Mouse (Mus musculus) retina, postnatal 7 days (tissue): Measurements from ENCODE around the gene Oas1h.
A peak's percentile ranks its signal among the peaks of the same experiment; 100 is the strongest.
"Not testable (repeated sequence)": the region's sequence is repeated elsewhere in the genome, so short reads cannot be mapped to it uniquely, and the experiment has no call there.

ENCODE experiments used
- DNase-seq: peaks from one replicate; pipeline ENCODE4 v3.0.0-alpha.2; 2012; ENCODE audit warnings: low read depth, low spot score

The Oas1h gene

GRCm38 (mm10) chr5:120861121-120861520, at the start of gene Oas1h:
Gene Oas1h, plus strand, starts transcription at chr5:120861421.
- no peak for DNase-seq

- peak; percentile 51 for DNase-seq
These were observed 49.0 kb upstream of the Oas1h start, which contains the start of gene Oas1c for GRCm38 (mm10) chr5:120811951-120812819. Gene Oas1c, minus strand, starts transcription at chr5:120812514.

- no peak for DNase-seq
These were observed 48.2 kb upstream of the Oas1h start for GRCm38 (mm10) chr5:120813023-120813422.

- no peak for DNase-seq
These were observed 45.3 kb upstream of the Oas1h start for GRCm38 (mm10) chr5:120815949-120816348.

- DNase-seq = no peak
These were observed 42.2 kb upstream of the Oas1h start for GRCm38 (mm10) chr5:120818999-120819398.

GRCm38 (mm10) chr5:120831031-120831430, 30.2 kb upstream of the Oas1h start:
- DNase-seq = no peak

GRCm38 (mm10) chr5:120833335-120834280, 27.6 kb upstream of the Oas1h start:
- DNase-seq = no peak

GRCm38 (mm10) chr5:120836731-120837585, 24.3 kb upstream of the Oas1h start:
- peak; percentile 41 for DNase-seq

GRCm38 (mm10) chr5:120844713-120845112, 16.5 kb upstream of the Oas1h start:
- no peak for DNase-seq

- DNase-seq = no peak
These were observed 14.2 kb upstream of the Oas1h start, which contains the start of gene Oas1f for GRCm38 (mm10) chr5:120847067-120847466. Gene Oas1f, plus strand, starts transcription at chr5:120847367.

GRCm38 (mm10) chr5:120849601-120850136, 11.6 kb upstream of the Oas1h start:
- peak; percentile 40 for DNase-seq

- DNase-seq = no peak
These were observed 2.0 kb upstream of the Oas1h start for GRCm38 (mm10) chr5:120859241-120859640.

- DNase-seq = peak; percentile 5
These were observed 4.2 kb downstream of the Oas1h start for GRCm38 (mm10) chr5:120865336-120865860.

GRCm38 (mm10) chr5:120869436-120870015, 8.3 kb downstream of the Oas1h start:
- no peak for DNase-seq

GRCm38 (mm10) chr5:120870081-120870480, 8.9 kb downstream of the Oas1h start:
- no peak for DNase-seq

- DNase-seq = no peak
These were observed 9.6 kb downstream of the Oas1h start for GRCm38 (mm10) chr5:120870782-120871181.

GRCm38 (mm10) chr5:120871469-120871868, 10.2 kb downstream of the Oas1h start:
- DNase-seq = no peak

GRCm38 (mm10) chr5:120876839-120877238, 15.6 kb downstream of the Oas1h start:
- not testable (repeated sequence) for DNase-seq

- not testable (repeated sequence) for DNase-seq
These were observed 16.2 kb downstream of the Oas1h start for GRCm38 (mm10) chr5:120877407-120877806.

GRCm38 (mm10) chr5:120878803-120879202, 17.6 kb downstream of the Oas1h start:
- DNase-seq = not testable (repeated sequence)
